Mouse (Mus musculus) embryonic facial prominence, embryonic 10.5 days (tissue): Measurements from ENCODE around the gene Pdlim5. TPM values are rescaled to one million over a fixed set of nuclear protein-coding genes. Genes with fewer than 3 reads are reported as not detected.

Source experiments
- DNase-seq: peaks from one replicate; pipeline ENCODE4 v3.0.0-alpha.2; 2017; ENCODE audit warnings: low spot score
- H3K27ac ChIP-seq: fragments of 300-500 bp; sonication (generic); replicated peaks from 2 replicates; pipeline ENCODE4 v1.5.1; 2016; ENCODE audit warnings: mild to moderate bottlenecking
- H3K27me3 ChIP-seq: fragments of 300-500 bp; sonication (generic); replicated peaks from 2 replicates; pipeline ENCODE4 v1.6.1; 2016; ENCODE audit warnings: low read depth, mild to moderate bottlenecking; ENCODE audit not compliant: poor library complexity, severe bottlenecking
- H3K36me3 ChIP-seq: fragments of 300-500 bp; sonication (generic); replicated peaks from 2 replicates; pipeline ENCODE4 v1.6.1; 2016; ENCODE audit warnings: mild to moderate bottlenecking, moderate library complexity
- H3K4me1 ChIP-seq: fragments of 300-500 bp; sonication (generic); 2 replicates; pipeline ENCODE4 v1.6.1; 2016
- H3K4me3 ChIP-seq: fragments of 300-500 bp; sonication (generic); 2 replicates; pipeline ENCODE4 v1.5.1; 2016; ENCODE audit warnings: mild to moderate bottlenecking, moderate library complexity
- H3K9me3 ChIP-seq: fragments of 300-500 bp; sonication (generic); 2 replicates; pipeline ENCODE4 v1.6.1; 2016; ENCODE audit warnings: mild to moderate bottlenecking
- WGBS: fragments of 180-500 bp; shearing (Covaris S2); methylation state at CpG from one replicate; pipeline ENCODE4 v1.1.7; 2016; 5-methylcytosine and 5-hydroxymethylcytosine counted together
- polyA plus RNA-seq: library from polyadenylated mRNA; unstranded; fragments of >200 nt; fragmentation: Nextera tagmentation; extraction: Ambion mirVana; gene quantifications from 2 replicates; pipeline ENCODE4 v1.2.1, GENCODE M21; 2016

Pdlim5 gene
- polyA plus RNA-seq, 1 experiment from 2014 or later, result 17.2 TPM

DNA sequence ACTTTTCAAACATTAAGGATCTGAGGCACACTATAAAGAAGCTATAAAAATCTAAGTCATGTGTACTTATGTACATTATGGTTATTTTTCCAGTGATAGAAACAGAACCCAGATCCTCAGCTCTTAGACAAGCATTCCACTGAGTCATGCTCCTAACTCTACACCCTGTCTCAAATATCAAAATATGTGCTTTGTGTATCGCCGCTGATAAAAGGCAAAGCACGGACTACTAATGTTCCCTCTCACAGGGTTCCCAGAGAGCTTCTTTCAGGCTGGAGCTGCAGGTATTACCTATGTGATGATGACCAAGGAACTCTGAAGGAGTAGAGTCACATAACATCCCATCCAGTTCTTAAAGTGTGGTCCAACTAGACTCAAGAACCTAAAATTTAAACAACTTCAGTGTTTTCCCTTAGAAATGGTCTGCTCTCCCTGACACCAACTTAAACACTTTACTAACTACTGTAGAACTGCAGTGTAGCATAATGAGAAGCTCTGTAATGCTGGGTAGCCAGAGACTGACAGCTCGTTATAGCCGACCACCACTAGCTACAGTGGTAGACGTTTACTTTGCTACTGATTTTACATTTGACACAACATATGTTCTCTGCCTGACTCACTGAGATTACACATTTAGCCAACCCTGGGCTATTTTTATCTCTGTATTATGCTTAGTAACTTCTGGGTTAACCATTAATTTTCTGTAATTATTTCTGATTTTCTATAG, 115.0 kb downstream of the Pdlim5 start:
- no peak overlapping the region for H3K27ac ChIP-seq
- no peaks in the 10 kb centered on the region for H3K27me3 ChIP-seq
- no peak for DNase-seq
- H3K36me3 ChIP-seq, result no peaks in the 10 kb centered on the region
- no peaks in the 10 kb centered on the region for H3K9me3 ChIP-seq
- 76% methylated on average over 6 of the region's 6 CpGs for WGBS
- H3K4me1 ChIP-seq, result peaks cover 15% of the 10 kb centered on the region
- H3K4me3 ChIP-seq, result no peak overlapping the region

- Histone ChIP-seq H3K36me3 (no peaks in the 10 kb centered on the region), H3K27ac (no peak overlapping the region), H3K9me3 (no peaks in the 10 kb centered on the region), H3K27me3 (no peaks in the 10 kb centered on the region), H3K4me1 (peaks cover 15% of the 10 kb centered on the region), H3K4me3 (no peak overlapping the region)
- 95% methylated on average over 3 of the region's 3 CpGs for WGBS
- no peak for DNase-seq
Measured at GRCm38 (mm10) chr3:142279011-142279410, 116.5 kb downstream of the Pdlim5 start.

GRCm38 (mm10) chr3:142276506-142276905, 119.0 kb downstream of the Pdlim5 start:
- no peak overlapping the region for H3K27ac ChIP-seq
- no peaks in the 10 kb centered on the region for H3K9me3 ChIP-seq
- WGBS, result 86% methylated on average over 3 of the region's 3 CpGs
- no peak overlapping the region for H3K4me3 ChIP-seq
- no peak for DNase-seq
- peaks cover 20% of the 10 kb centered on the region for H3K4me1 ChIP-seq
- H3K27me3 ChIP-seq, result no peaks in the 10 kb centered on the region
- H3K36me3 ChIP-seq, result no peaks in the 10 kb centered on the region

- WGBS, result 7% methylated on average over 1 of the region's 1 CpGs
- DNase-seq, result no peak
- Histone ChIP-seq H3K27ac (no peak overlapping the region), H3K36me3 (no peaks in the 10 kb centered on the region), H3K9me3 (no peaks in the 10 kb centered on the region), H3K27me3 (no peaks in the 10 kb centered on the region), H3K4me3 (no peak overlapping the region), H3K4me1 (peaks cover 17% of the 10 kb centered on the region)
Measured at GRCm38 (mm10) chr3:142274993-142275392, 120.5 kb downstream of the Pdlim5 start.

DNA sequence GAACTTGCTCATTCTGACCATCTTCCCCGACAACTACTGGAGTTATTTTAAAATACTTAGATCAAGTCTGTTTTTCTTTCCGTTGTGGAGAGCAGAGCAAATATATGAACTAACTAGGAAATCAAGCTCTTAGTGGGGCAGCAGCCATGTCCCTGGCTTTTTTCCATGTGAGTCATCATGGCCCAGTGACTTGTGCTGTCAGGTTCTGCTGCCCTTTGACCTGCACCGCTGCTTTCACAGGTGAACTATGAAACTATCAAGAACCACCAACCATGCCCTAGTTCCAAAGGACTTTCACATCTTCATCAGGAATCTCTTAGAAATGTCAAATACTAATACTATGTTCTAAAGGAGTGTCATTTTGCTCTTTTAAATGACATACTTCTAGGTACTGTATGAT, 121.0 kb downstream of the Pdlim5 start:
- DNase-seq, result no peak

DNA sequence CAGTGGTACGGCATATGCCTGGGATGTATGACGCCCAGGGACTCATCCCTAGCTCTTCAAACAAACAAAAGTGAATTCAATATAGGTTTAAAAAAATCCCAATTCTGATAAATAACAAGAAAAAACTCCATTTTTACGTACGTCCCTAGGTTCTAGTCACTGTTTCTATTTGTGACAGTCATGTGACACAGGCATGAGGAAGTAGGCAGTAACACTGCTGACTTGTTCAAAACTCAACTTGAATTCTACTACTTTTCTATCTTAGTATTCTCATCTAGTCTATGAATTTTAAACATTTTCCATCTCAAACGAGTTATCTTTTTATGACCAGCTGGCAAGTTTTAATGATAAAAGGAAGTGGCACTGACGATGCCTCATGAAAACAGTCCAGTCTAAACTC, 122.2 kb downstream of the Pdlim5 start:
- WGBS, result 88% methylated on average over 6 of the region's 6 CpGs
- Histone ChIP-seq H3K4me3 (no peak overlapping the region), H3K4me1 (peaks cover 17% of the 10 kb centered on the region), H3K27ac (no peak overlapping the region), H3K27me3 (no peaks in the 10 kb centered on the region), H3K36me3 (no peaks in the 10 kb centered on the region), H3K9me3 (no peaks in the 10 kb centered on the region)
- no peak for DNase-seq

More for the DNA sequence above, 121.0 kb downstream of the Pdlim5 start:
- H3K4me1 ChIP-seq, result peaks cover 17% of the 10 kb centered on the region
- 84% methylated on average over 3 of the region's 3 CpGs for WGBS
- no peak overlapping the region for H3K4me3 ChIP-seq
- H3K27me3 ChIP-seq, result no peaks in the 10 kb centered on the region
- no peak overlapping the region for H3K27ac ChIP-seq
- H3K36me3 ChIP-seq, result no peaks in the 10 kb centered on the region
- H3K9me3 ChIP-seq, result no peaks in the 10 kb centered on the region

DNA sequence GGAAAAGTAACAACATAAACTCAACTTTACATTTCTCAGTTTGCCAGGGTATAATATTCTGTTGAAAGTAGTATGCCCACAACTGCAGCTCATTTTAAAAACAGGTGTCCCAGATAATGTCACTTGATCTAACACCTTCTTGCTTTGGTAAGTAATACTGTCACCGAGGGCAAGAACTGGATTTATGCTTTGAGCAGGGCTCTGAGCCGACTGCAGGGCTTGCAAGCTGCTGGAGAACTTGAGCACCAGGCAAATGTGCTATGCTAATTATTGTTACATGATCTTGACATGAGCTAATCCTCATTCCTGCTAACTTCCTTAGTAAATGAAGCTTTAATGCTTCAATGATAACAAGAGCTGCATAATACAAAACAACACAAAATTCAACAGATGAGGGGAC, 139.1 kb downstream of the Pdlim5 start:
- 55% methylated on average over 2 of the region's 2 CpGs for WGBS

GRCm38 (mm10) chr3:142252086-142252485, 143.4 kb downstream of the Pdlim5 start:
- no peaks in the 10 kb centered on the region for H3K27me3 ChIP-seq
- H3K4me3 ChIP-seq, result no peak overlapping the region
- 89% methylated on average over 1 of the region's 1 CpGs for WGBS
- H3K9me3 ChIP-seq, result no peaks in the 10 kb centered on the region
- peaks cover 2% of the 10 kb centered on the region; the same call in 1 of the 2 replicates for H3K4me1 ChIP-seq
- no peak for DNase-seq
- no peak overlapping the region for H3K27ac ChIP-seq
- H3K36me3 ChIP-seq, result no peaks in the 10 kb centered on the region

More for the DNA sequence above, 139.1 kb downstream of the Pdlim5 start:
- H3K36me3 ChIP-seq, result no peaks in the 10 kb centered on the region
- no peaks in the 10 kb centered on the region for H3K27me3 ChIP-seq
- peaks cover 2% of the 10 kb centered on the region; the same call in 1 of the 2 replicates for H3K4me1 ChIP-seq
- no peak for DNase-seq
- no peaks in the 10 kb centered on the region for H3K9me3 ChIP-seq
- no peak overlapping the region for H3K27ac ChIP-seq
- no peak overlapping the region for H3K4me3 ChIP-seq

DNA sequence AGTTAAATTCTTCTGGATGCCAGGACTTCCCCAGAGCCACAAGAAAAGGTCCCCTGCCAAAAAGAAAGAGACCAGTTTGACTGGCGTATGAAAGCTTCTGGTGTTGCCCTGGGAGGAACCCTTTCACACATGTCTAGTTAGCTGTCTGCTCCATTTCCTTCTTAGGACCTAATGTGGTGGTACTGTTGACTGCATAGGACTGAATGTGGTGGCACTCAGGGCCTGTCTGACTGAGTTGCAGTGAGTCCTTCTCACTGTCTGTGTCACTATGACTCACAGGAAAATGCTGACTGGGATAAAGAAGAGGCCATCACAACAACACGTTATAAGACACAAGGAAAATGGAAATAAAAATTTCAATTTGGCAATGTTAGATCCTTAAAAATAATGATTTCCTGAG, 146.0 kb downstream of the Pdlim5 start:
- Histone ChIP-seq H3K36me3 (no peaks in the 10 kb centered on the region), H3K27ac (no peak overlapping the region), H3K4me3 (no peak overlapping the region), H3K27me3 (no peaks in the 10 kb centered on the region), H3K9me3 (no peaks in the 10 kb centered on the region), H3K4me1 (0 out of 2 replicates have a peak, but pooled peaks cover 4% of the 10 kb centered on the region)
- DNase-seq, result no peak
- 80% methylated on average over 2 of the region's 2 CpGs for WGBS

- Histone ChIP-seq H3K9me3 (no peaks in the 10 kb centered on the region), H3K4me1 (peaks cover 13% of the 10 kb centered on the region; the same call in 1 of the 2 replicates), H3K27me3 (no peaks in the 10 kb centered on the region), H3K4me3 (no peak overlapping the region), H3K36me3 (0 out of 2 replicates have a peak, but pooled peaks cover 3% of the 10 kb centered on the region), H3K27ac (no peak overlapping the region)
- DNase-seq, result peak; percentile 33
- 53% methylated on average over 5 of the region's 5 CpGs for WGBS
Measured at GRCm38 (mm10) chr3:142243263-142243662, 152.2 kb downstream of the Pdlim5 start.

GRCm38 (mm10) chr3:142239298-142239697, 156.2 kb downstream of the Pdlim5 start:
- Histone ChIP-seq H3K27ac (no peak overlapping the region), H3K9me3 (no peaks in the 10 kb centered on the region), H3K4me1 (peaks cover 19% of the 10 kb centered on the region), H3K27me3 (no peaks in the 10 kb centered on the region), H3K36me3 (0 out of 2 replicates have a peak, but pooled peaks cover 3% of the 10 kb centered on the region), H3K4me3 (no peak overlapping the region)
- WGBS, result 90% methylated on average over 2 of the region's 2 CpGs
- DNase-seq, result no peak

- WGBS, result 71% methylated on average over 10 of the region's 10 CpGs
Measured at GRCm38 (mm10) chr3:142238260-142239046, 157.0 kb downstream of the Pdlim5 start.

GRCm38 (mm10) chr3:142237621-142238020, 157.9 kb downstream of the Pdlim5 start:
- DNase-seq, result no peak
- no peak overlapping the region for H3K27ac ChIP-seq
- no peak overlapping the region for H3K4me3 ChIP-seq
- no peaks in the 10 kb centered on the region for H3K36me3 ChIP-seq
- 65% methylated on average over 5 of the region's 5 CpGs for WGBS
- no peaks in the 10 kb centered on the region for H3K27me3 ChIP-seq
- peaks cover 21% of the 10 kb centered on the region for H3K4me1 ChIP-seq
- no peaks in the 10 kb centered on the region for H3K9me3 ChIP-seq

More at GRCm38 (mm10) chr3:142238260-142239046, 157.0 kb downstream of the Pdlim5 start:
- Histone ChIP-seq H3K9me3 (no peaks in the 10 kb centered on the region), H3K36me3 (0 out of 2 replicates have a peak, but pooled peaks cover 3% of the 10 kb centered on the region), H3K27me3 (no peaks in the 10 kb centered on the region), H3K4me3 (no peak overlapping the region), H3K27ac (no peak overlapping the region), H3K4me1 (peaks cover 25% of the 10 kb centered on the region)
- DNase-seq, result no peak
